Mouse (Mus musculus): ENCODE results near the gene Sec22b.

Sec22b gene

GRCm38 (mm10) chr3:97900516-97901490, at the start of gene Sec22b:
Gene Sec22b, plus strand, starts transcription at chr3:97901190.
- peak; percentile 96 for DNase-seq (ENCODE audit: low read depth)

GRCm38 (mm10) chr3:97851803-97852202, 49.2 kb upstream of the Sec22b start:
- no peak for DNase-seq (ENCODE audit: low read depth)

- no peak for DNase-seq (ENCODE audit: low read depth)
These were observed 46.2 kb upstream of the Sec22b start for GRCm38 (mm10) chr3:97854575-97855384.

- DNase-seq (ENCODE audit: low read depth) = no peak
These were observed 41.6 kb upstream of the Sec22b start for GRCm38 (mm10) chr3:97859400-97859799.

- no peak for DNase-seq (ENCODE audit: low read depth)
These were observed 40.1 kb upstream of the Sec22b start for GRCm38 (mm10) chr3:97860820-97861451.

- DNase-seq (ENCODE audit: low read depth) = no peak
These were observed 34.3 kb upstream of the Sec22b start for GRCm38 (mm10) chr3:97866696-97867095.

GRCm38 (mm10) chr3:97867221-97868023, 33.6 kb upstream of the Sec22b start:
- DNase-seq (ENCODE audit: low read depth) = no peak

- DNase-seq (ENCODE audit: low read depth) = peak; percentile 62
These were observed 32.8 kb upstream of the Sec22b start for GRCm38 (mm10) chr3:97868024-97868689.

GRCm38 (mm10) chr3:97868733-97869132, 32.3 kb upstream of the Sec22b start:
- no peak for DNase-seq (ENCODE audit: low read depth)

- DNase-seq (ENCODE audit: low read depth) = no peak
These were observed 31.3 kb upstream of the Sec22b start for GRCm38 (mm10) chr3:97869730-97870129.

GRCm38 (mm10) chr3:97874777-97875176, 26.2 kb upstream of the Sec22b start:
- no peak for DNase-seq (ENCODE audit: low read depth)

- no peak for DNase-seq (ENCODE audit: low read depth)
These were observed 24.7 kb upstream of the Sec22b start for GRCm38 (mm10) chr3:97876259-97876658.

GRCm38 (mm10) chr3:97879222-97879621, 21.8 kb upstream of the Sec22b start:
- peak; percentile 84 for DNase-seq (ENCODE audit: low read depth)

GRCm38 (mm10) chr3:97881576-97881975, 19.4 kb upstream of the Sec22b start:
- DNase-seq (ENCODE audit: low read depth) = no peak

GRCm38 (mm10) chr3:97887785-97888167, 13.2 kb upstream of the Sec22b start:
- no peak for DNase-seq (ENCODE audit: low read depth)

- DNase-seq (ENCODE audit: low read depth) = no peak
These were observed 12.7 kb upstream of the Sec22b start, which contains the start of gene Pde4dip for GRCm38 (mm10) chr3:97888168-97888901. Gene Pde4dip, minus strand, starts transcription at chr3:97888707.

GRCm38 (mm10) chr3:97890205-97890604, 10.8 kb upstream of the Sec22b start:
- DNase-seq (ENCODE audit: low read depth) = no peak

GRCm38 (mm10) chr3:97894695-97895094, 6.3 kb upstream of the Sec22b start:
- DNase-seq (ENCODE audit: low read depth) = peak; percentile 66

- no peak for DNase-seq (ENCODE audit: low read depth)
These were observed 2.6 kb upstream of the Sec22b start for GRCm38 (mm10) chr3:97898381-97898780.

- DNase-seq (ENCODE audit: low read depth) = no peak
These were observed 596 bp downstream of the Sec22b start for GRCm38 (mm10) chr3:97901586-97901985.

Measured in induced T-regulatory cell, adult 2 months (primary cell).